Comparison of ENCODE assay signal across 8 mouse cellular contexts in the genomic region with DNA sequence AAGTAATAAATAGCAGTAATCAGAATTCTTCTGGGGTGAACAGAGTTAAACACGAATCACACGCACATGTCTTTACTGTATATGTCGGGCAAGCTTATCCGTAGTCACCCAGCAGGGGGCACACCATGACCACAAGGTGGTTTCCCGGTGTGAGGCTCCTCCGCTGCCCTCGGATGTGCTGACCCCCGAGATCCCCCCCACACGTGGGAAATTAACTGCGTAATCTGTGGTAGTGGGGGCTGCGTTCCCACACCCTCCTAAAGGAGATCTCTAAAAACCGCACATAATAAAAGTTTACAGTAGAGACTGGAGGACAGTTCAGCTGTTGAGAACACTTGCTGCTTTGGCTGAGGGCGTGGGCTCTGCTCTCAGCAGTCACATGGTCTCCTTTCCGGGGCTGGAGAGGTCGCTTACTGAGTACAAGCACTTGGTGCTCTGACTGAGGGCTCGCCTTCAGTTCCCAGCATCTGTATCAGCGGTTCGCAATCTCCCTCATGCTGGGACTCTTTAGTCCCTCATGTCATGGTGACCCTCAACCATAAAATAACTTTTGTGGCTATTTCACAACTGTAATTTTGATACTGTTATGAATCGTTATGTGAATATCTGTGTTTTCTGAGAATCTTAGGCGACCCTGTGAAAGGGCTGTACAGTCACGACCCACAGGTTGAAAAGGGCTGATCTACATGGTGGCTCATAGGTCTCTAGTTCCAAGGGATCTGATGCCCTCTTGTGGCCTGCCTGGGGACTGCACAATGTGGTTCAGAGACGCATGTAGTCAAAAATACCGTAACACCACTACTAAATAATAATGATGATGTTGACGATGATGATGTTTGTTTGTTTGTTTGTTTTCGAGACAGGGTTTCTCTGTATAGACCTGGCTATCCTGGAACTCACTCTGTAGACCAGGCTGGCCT. TPM values are rescaled to one million over a fixed set of nuclear protein-coding genes. Genes with fewer than 3 reads are reported as not detected.
DNase-seq lines count a peak whose midpoint lies in the region; ATAC-seq and TF ChIP-seq lines count a peak whose summit lies in the region.

No protein-coding gene starts in this region.

- 0 out of 2 replicates have a peak, but pooled peaks have one; percentile 39 for ATAC-seq in forebrain, embryonic 12.5 days (ENCODE audit: low FRiP score)
- ATAC-seq in liver, embryonic 16.5 days (ENCODE audit: low read depth) = peak; percentile 48; the same call in 1 of the 2 replicates
- 0 out of 2 replicates have a peak, but pooled peaks have one; percentile 21 for ATAC-seq in neural tube, embryonic 12.5 days (ENCODE audit: low FRiP score, low read depth)

- no peak overlapping the region for H3K27ac ChIP-seq in brown adipose tissue, adult 24 weeks (replicated peaks; ENCODE audit: low read depth, low read length)
- H3K27ac ChIP-seq in forebrain, embryonic 12.5 days = no peak overlapping the region
- no peak overlapping the region for H3K27ac ChIP-seq in liver, embryonic 16.5 days (ENCODE audit: low read length)
- H3K27ac ChIP-seq in neural tube, embryonic 12.5 days = no peak overlapping the region
- H3K27ac ChIP-seq in testis, adult 2 months (ENCODE audit: control insufficient read depth, insufficient read depth, low read depth, low read length) = no peak overlapping the region

- no peaks in the 10 kb centered on the region for H3K9me3 ChIP-seq in forebrain, embryonic 12.5 days
- no peaks in the 10 kb centered on the region for H3K9me3 ChIP-seq in liver, embryonic 16.5 days (replicated peaks; ENCODE audit: control insufficient read depth, low read length)
- no peaks in the 10 kb centered on the region for H3K9me3 ChIP-seq in neural tube, embryonic 12.5 days

- peak; percentile 82; the same call in 1 of the 2 replicates for TF ChIP-seq CTCF in testis, adult 2 months (IDR thresholded peaks at IDR 0.05; ENCODE audit: control insufficient read depth, insufficient read depth, insufficient replicate concordance, low read depth, low read length)

- no peak overlapping the region for H3K9ac ChIP-seq in forebrain, embryonic 12.5 days
- no peak overlapping the region; the same call in 1 of the 2 replicates for H3K9ac ChIP-seq in liver, embryonic 16.5 days (ENCODE audit: low read depth, low read length)
- no peak overlapping the region for H3K9ac ChIP-seq in neural tube, embryonic 12.5 days

- intact Hi-C loops in heart, postnatal 10 days (cut with DNase I) = loop anchor here (2.0 to 5.0 kb wide), 4 partner anchors 48 to 308 kb away; no protein-coding TSS in a partner anchor

- H3K4me2 ChIP-seq in forebrain, embryonic 12.5 days = peak overlapping the region; percentile 32
- peak overlapping the region; percentile 54 for H3K4me2 ChIP-seq in liver, embryonic 16.5 days (ENCODE audit: low read depth, low read length)
- H3K4me2 ChIP-seq in neural tube, embryonic 12.5 days (replicated peaks) = peak overlapping the region; percentile 31

- peak overlapping the region; percentile 35 for H3K4me3 ChIP-seq in brown adipose tissue, adult 24 weeks (ENCODE audit: insufficient read depth, low read depth, low read length)
- H3K4me3 ChIP-seq in forebrain, embryonic 12.5 days (replicated peaks) = no peak overlapping the region; the same call in 1 of the 2 replicates
- H3K4me3 ChIP-seq in liver, embryonic 16.5 days (ENCODE audit: low read depth, low read length) = peak overlapping the region; percentile 34
- H3K4me3 ChIP-seq in neural tube, embryonic 12.5 days = no peak overlapping the region
- peak overlapping the region; percentile 39 for H3K4me3 ChIP-seq in testis, adult 2 months (ENCODE audit: control insufficient read depth, low read depth, low read length)

- no peak for TF ChIP-seq POLR2A in testis, adult 2 months (IDR thresholded peaks at IDR 0.05; ENCODE audit: control insufficient read depth, low read depth, low read length)

- H3K36me3 ChIP-seq in forebrain, embryonic 12.5 days (replicated peaks) = no peaks in the 10 kb centered on the region
- H3K36me3 ChIP-seq in liver, embryonic 16.5 days (ENCODE audit: control insufficient read depth, insufficient read depth) = no peaks in the 10 kb centered on the region
- no peaks in the 10 kb centered on the region for H3K36me3 ChIP-seq in neural tube, embryonic 12.5 days
- no peaks in the 10 kb centered on the region for H3K36me3 ChIP-seq in testis, adult 2 months (ENCODE audit: control insufficient read depth, insufficient read depth, low read length)

- H3K4me1 ChIP-seq in brown adipose tissue, adult 24 weeks (ENCODE audit: control insufficient read depth, insufficient read depth, insufficient read length, low read length) = no peaks in the 10 kb centered on the region; the same call in 1 of the 2 replicates
- peaks cover 4% of the 10 kb centered on the region; the same call in 1 of the 2 replicates for H3K4me1 ChIP-seq in forebrain, embryonic 12.5 days
- H3K4me1 ChIP-seq in liver, embryonic 16.5 days (ENCODE audit: control insufficient read depth, low read depth, low read length) = no peaks in the 10 kb centered on the region; the same call in 1 of the 2 replicates
- H3K4me1 ChIP-seq in neural tube, embryonic 12.5 days = no peaks in the 10 kb centered on the region
- H3K4me1 ChIP-seq in testis, adult 2 months (ENCODE audit: control insufficient read depth, insufficient read depth, low read length) = peaks cover 16% of the 10 kb centered on the region

- H3K27me3 ChIP-seq in forebrain, embryonic 12.5 days = no peaks in the 10 kb centered on the region
- no peaks in the 10 kb centered on the region for H3K27me3 ChIP-seq in liver, embryonic 16.5 days (ENCODE audit: control insufficient read depth, insufficient read depth, low read depth, low read length)
- H3K27me3 ChIP-seq in neural tube, embryonic 12.5 days (replicated peaks) = no peaks in the 10 kb centered on the region
- H3K27me3 ChIP-seq in testis, adult 2 months (ENCODE audit: control insufficient read depth, insufficient read depth, low read length) = no peaks in the 10 kb centered on the region

- DNase-seq in CD8-positive naive resting alpha-beta T cell, adult 2 months (ENCODE audit: low read depth in 2 of 2, low spot score in 2 of 2) = peak; percentile 85 to 94
- DNase-seq in heart, postnatal 10 days = peak; percentile 89 to 94
- peak; percentile 95 to 96 for DNase-seq in kidney, postnatal 4 days

- 17% methylated on average over 25 of the region's 25 CpGs for WGBS in forebrain, embryonic 12.5 days
- 7% methylated on average over 25 of the region's 25 CpGs for WGBS in liver, embryonic 16.5 days (ENCODE audit: insufficient replicate concordance)
- WGBS in neural tube, embryonic 12.5 days = 13% methylated on average over 25 of the region's 25 CpGs

RNA-seq across cellular contexts. Expression of a gene that starts 32.0 kb away (rescaled TPM):
- polyA plus RNA-seq in brown adipose tissue, adult 24 weeks (2012; ENCODE audit: insufficient read depth, insufficient read length, missing spikeins) = not detected in 2 replicates
- polyA plus RNA-seq in forebrain, embryonic 12.5 days (2016; fragmentation: Nextera tagmentation; extraction: Ambion mirVana) = not detected in 2 replicates
- total RNA-seq in heart, postnatal 10 days (2021) = not detected
- not detected in 2 replicates for polyA plus RNA-seq in liver, embryonic 16.5 days (2015; fragmentation: Nextera tagmentation; extraction: Ambion mirVana)
- polyA plus RNA-seq in neural tube, embryonic 12.5 days (2016; fragmentation: Nextera tagmentation; extraction: Ambion mirVana) = 0.97 and 1.5 TPM in 2 replicates
- not detected in 2 replicates for polyA plus RNA-seq in testis, adult 2 months (2012; rRNA removed)

RNA-seq across cellular contexts. Expression of a gene that starts 50.5 kb away (rescaled TPM):
- polyA plus RNA-seq in brown adipose tissue, adult 24 weeks (2012; ENCODE audit: insufficient read depth, insufficient read length, missing spikeins) = not detected in 2 replicates
- 0.54 TPM in 1 of 2 replicates, not detected in the other for polyA plus RNA-seq in forebrain, embryonic 12.5 days (2016; fragmentation: Nextera tagmentation; extraction: Ambion mirVana)
- total RNA-seq in heart, postnatal 10 days (2021) = under 1 TPM in 1 of 2 experiments, not detected in 1; 0.12 TPM
- polyA plus RNA-seq in liver, embryonic 16.5 days (2015; fragmentation: Nextera tagmentation; extraction: Ambion mirVana) = 0.12 and 0.20 TPM in 2 replicates
- polyA plus RNA-seq in neural tube, embryonic 12.5 days (2016; fragmentation: Nextera tagmentation; extraction: Ambion mirVana) = 0.29 and 0.83 TPM in 2 replicates
- 1.9 and 3.1 TPM in 2 replicates for polyA plus RNA-seq in testis, adult 2 months (2012; rRNA removed)

RNA-seq across cellular contexts. Expression of a gene that starts 50.7 kb away (rescaled TPM):
- polyA plus RNA-seq in brown adipose tissue, adult 24 weeks (2012; ENCODE audit: insufficient read depth, insufficient read length, missing spikeins) = 176 and 208 TPM in 2 replicates
- 379 and 381 TPM in 2 replicates for polyA plus RNA-seq in forebrain, embryonic 12.5 days (2016; fragmentation: Nextera tagmentation; extraction: Ambion mirVana)
- 100 to 1,000 TPM; 203 to 204 TPM for total RNA-seq in heart, postnatal 10 days (2021)
- 177 and 184 TPM in 2 replicates for polyA plus RNA-seq in liver, embryonic 16.5 days (2015; fragmentation: Nextera tagmentation; extraction: Ambion mirVana)
- polyA plus RNA-seq in neural tube, embryonic 12.5 days (2016; fragmentation: Nextera tagmentation; extraction: Ambion mirVana) = 371 and 380 TPM in 2 replicates
- polyA plus RNA-seq in testis, adult 2 months (2012; rRNA removed) = 88.1 and 92.3 TPM in 2 replicates

Comparison
In these comparisons a context has a peak if more than half of its experiments do, and no peak if none do; other contexts are left out.
1. H3K4me3 ChIP-seq: peak in brown adipose tissue, adult 24 weeks (single experiment), liver, embryonic 16.5 days (single experiment) and testis, adult 2 months (single experiment); none in forebrain, embryonic 12.5 days (single experiment) and neural tube, embryonic 12.5 days (single experiment).
2. Peak in every context shown above with its lines, with median percentiles within 50 percentile points of each other: DNase-seq, ATAC-seq and H3K4me2 ChIP-seq.